Mouse (Mus musculus): ENCODE results near the gene Zswim9.
A peak's percentile ranks its signal among the peaks of the same experiment; 100 is the strongest.
"Not testable (repeated sequence)": the region's sequence is repeated elsewhere in the genome, so short reads cannot be mapped to it uniquely, and the experiment has no call there.

Gene Zswim9

DNA sequence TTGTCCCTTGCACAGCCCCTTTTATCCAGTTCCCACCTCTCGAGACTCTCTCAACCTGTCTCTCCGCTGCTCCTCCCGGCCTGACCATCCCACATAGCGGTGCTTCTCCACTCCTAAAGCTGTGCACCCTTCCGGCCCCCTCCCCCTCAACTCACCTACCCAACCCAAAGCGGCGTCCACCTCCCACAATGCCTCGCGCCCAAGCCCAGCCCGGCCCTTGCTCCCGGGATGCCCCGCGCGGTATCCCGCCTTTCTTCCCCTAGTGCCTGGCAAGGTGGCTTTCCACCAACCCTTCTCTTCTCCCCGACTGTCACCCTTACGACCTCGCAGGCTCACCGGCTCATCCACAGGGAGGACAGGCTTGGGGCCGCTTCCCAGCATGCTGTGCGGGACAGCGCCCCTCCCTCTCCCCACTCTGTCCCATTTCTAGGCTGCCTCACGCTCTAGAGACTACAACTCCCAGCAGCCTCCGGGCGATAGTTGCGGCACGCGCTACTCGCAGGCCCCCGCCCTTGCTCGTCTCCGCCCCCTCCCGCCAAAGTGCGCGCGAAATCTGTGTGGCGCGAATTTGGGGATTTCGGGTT is at the start of gene Zswim9:
Gene Zswim9 (minus strand): TSS at position 414 of the 584 bp plus-strand sequence.
- DNase-seq (ENCODE audit: low read depth, low spot score): peak; percentile 90

DNA sequence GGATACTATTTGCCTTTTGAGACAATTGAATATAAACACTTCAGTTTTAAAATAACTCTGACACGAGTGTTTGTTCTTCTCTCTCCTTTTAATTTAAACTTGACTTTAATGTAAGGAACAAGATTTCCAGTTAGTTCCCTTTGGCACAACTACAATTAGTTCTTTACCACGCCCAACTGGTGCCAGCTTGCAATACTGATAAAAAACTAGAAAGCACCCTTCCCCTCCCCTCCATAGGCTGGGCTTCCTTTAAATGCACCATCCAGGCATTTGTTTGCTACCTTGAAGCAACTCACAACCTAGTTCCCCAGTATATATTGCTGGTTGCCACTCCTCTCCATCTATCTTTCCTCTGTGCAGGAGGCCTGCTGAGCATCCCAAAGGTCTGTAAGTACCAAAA is 45.8 kb upstream of the Zswim9 start, which contains the start of gene Pla2g4c:
Gene Pla2g4c (plus strand): TSS at position 340 of the 400 bp plus-strand sequence.
- DNase-seq (ENCODE audit: low read depth, low spot score): no peak

DNA sequence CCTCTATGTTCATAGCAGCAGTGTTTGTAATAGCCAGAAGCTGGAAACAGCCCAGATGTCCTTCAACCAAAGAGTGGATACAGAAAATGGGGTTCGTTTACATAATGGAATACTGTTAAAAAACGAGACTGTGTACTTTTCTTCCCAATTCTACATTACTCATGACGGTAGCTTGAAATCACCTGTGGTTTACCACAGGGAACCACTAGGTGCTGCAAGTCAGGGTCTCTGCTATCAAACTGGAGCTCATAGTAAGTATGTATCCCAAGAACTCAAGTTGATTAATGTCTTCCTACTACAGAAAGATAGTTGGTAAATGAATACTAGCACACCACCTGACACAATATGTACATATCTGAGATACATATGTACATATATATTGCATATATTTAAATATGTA is 42.9 kb upstream of the Zswim9 start:
- DNase-seq (ENCODE audit: low read depth, low spot score): no peak

DNA sequence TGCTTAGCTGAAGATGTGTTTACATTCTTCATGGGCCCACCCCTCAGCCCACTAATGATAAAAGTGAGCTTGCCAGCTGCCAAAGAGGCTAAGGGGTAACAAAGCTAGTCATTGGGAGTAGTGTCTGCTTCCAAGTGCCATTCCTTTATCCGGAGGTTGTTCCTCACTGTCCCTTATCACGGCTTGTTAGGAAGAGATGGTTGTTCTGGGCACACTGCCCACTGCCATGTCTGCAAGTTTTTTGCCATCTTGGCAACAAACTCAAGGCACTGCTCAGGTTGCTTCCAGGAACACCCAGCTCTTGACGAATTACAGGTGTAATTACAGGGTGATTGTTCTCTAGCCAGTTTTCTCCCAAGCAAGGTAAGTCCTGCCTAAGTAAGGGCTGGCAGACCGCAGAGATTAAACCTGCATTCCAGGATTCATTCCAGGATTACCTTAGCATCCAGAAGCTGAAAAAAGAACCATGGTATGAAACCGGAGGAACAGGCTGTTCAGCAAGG is 35.6 kb upstream of the Zswim9 start:
- DNase-seq (ENCODE audit: low read depth, low spot score): peak; percentile 2

DNA sequence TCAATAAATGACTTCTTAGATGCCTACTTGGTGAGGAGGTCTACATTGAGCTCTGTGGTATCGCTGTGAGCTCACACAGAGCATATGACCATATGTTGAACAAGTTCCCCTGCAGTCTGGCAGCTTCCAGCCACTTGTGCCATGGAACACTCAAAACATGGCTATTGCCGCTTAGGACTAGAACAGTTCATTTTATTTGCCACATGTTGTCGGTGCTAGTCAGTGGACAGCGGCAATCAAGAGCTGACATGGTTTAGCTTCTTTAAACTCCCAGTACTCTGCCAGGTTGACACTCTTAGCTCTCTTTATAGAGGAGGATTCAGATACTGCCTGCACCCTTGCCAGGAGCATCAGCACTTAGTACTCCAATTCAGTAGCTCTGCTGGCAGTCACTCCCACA is 32.9 kb upstream of the Zswim9 start:
- DNase-seq (ENCODE audit: low read depth, low spot score): no peak

DNA sequence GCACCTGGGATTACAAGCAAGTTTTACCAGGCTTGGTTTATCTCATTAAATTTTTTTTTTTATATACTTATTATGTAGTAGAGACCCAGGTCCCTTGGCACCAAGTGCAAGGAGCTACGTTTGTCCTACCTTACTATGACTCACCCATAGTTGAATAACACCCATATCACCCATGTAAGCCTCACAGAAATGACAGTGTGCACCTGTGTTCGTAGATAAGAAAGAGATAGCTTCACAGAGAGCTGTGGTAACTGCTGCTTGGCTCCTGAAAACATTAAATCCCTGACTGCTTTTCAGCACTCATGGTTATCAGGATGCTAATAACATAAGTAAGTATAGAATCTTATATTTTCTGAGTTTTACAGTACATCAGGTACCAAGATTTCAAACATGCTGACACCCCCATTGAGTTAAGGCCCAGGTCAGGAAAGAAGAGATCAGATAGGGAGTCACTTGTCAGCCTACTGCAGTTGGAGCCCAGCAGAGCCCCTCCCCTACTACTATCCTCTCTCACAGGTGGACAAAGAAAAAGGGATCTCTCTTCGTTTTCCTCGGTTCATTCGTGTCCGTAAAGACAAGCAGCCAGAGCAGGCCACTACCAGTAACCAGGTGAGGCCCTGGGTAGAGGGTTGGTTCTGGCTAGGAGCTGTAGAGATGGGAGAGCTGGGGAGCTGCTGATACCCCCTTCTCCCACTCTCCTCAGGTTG is 32.1 kb upstream of the Zswim9 start:
- no peak for DNase-seq (ENCODE audit: low read depth, low spot score)

DNA sequence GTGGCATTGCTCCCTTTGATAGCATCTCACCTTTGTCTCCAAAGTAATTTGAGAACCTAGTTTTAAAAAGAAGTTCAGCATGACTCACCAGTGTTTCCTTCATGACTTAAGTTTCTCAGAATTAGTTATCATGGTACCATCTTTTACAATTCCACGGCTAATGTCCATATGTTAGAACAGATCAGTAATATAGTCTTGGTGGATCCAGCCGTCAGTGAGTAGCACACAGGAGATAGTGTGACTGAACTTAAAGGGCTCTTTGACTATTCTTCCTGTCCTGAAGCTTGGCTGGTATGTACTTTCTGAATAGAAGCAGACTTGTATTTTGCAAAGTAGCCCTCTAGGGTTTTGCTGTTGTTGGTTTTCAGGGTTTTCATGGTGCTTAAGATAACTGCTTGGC is 30.9 kb upstream of the Zswim9 start:
- no peak for DNase-seq (ENCODE audit: low read depth, low spot score)

DNA sequence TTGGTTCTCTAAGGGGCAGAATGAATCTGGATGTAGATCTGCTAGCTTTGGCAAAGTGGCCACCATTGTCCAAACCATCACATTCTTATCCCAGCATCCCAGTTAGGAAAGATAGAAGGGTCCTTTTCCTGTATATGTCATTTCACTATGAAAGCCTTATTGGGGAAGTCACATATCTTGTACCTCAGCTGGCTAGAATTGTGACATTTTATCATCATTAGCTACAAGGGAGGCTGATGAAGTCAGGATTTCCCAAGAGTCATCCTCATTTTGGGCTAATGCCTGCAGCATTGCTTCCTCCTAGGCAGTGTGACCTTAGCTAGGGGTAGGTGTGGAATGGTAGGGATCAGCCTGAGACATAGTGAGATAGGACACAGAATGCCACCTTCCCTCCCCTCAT is 24.9 kb upstream of the Zswim9 start:
- no peak for DNase-seq (ENCODE audit: low read depth, low spot score)

DNA sequence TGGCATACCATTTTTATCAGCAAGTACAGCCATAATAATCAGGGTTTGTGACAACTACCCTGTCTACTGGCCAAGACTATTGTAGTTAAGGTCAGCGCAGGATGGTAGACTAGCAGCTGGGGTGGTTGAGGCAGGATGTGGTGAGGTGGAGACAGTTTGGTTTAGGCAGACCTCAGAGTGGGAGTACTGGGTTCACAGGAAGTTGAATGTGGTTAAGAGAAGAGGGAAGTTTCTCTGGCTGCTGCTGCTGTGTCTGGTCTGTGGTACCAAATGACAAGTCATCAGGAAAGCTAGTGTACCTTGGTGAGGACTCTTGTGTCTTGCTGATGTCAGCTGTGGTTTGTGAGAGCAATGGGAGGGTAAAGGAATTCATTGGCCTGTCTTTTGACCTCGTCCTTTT is 24.3 kb upstream of the Zswim9 start:
- no peak for DNase-seq (ENCODE audit: low read depth, low spot score)

DNA sequence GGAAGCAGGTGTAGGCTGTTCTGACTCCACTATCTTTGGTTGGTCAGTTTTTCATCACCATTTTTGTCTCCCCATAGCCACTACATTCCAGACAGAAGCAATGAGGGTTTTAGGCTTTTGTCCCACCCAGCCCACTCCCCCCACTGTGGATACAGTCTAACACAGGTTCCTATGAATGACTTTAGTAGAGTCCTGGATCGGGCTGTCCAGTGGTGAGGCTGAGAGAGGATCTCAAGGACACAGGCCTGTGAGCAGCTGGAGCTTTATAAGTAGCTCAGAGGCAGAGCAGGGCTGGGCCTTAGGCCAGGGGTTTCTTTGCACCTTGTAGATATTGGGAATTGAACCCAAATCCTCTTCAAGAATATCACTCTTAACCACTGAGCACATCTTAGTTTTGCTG is 23.1 kb upstream of the Zswim9 start:
- DNase-seq (ENCODE audit: low read depth, low spot score): no peak

DNA sequence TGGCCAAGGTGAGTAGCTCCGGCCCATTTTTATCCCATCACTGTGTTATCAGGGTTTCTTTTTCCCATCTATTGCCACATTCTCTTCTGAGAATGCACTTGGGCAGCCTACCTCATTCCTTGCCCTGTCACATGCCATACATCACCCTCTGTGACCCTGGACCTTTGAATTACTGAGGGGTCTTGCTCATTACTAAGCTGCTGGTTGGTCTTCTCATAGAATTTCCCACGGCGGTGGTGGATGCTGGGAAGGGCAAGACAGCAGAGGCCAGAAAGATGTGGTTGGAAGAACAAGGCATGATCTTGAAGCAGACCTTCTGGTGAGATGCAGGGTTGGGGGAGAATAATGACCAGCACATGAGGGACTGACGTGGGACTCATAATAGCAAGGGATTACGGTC is 20.3 kb upstream of the Zswim9 start:
- no peak for DNase-seq (ENCODE audit: low read depth, low spot score)

DNA sequence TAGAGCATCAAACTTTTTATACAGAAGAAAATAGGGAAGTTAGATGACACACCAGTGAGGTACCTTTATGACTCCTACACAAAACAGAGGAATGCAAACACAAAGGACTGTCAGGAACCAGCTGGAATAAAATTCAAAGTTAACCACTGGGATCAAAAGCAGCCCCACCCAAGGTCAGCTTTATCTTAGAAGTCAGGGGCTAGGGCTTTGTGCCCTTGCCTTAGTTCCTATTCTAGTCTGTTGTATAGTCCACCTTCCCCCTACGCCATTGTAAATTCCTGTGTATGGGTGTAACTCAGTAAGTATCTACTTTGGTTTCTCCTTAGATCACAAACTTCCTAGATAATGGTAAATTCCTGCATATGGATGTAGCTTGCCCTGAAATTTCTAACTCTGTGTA is 19.1 kb upstream of the Zswim9 start:
- DNase-seq (ENCODE audit: low read depth, low spot score): no peak

DNA sequence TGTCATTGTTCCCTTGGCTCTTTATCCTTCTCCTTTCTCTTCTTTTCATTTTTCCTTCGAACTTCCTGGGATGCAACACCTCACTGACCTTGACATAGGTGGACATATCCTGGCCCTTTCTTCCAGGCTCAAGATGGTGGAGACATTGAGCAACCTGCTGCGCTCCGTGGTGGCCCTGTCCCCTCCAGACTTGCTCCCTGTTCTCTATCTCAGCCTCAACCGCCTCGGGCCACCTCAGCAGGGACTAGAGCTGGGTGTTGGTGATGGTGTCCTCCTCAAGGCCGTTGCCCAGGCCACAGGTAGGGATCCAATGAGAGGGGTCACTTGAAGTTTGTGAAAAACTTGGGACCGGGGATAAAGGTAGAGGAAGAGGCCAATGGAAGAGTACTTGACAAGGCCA is 16.7 kb upstream of the Zswim9 start:
- no peak for DNase-seq (ENCODE audit: low read depth, low spot score)

DNA sequence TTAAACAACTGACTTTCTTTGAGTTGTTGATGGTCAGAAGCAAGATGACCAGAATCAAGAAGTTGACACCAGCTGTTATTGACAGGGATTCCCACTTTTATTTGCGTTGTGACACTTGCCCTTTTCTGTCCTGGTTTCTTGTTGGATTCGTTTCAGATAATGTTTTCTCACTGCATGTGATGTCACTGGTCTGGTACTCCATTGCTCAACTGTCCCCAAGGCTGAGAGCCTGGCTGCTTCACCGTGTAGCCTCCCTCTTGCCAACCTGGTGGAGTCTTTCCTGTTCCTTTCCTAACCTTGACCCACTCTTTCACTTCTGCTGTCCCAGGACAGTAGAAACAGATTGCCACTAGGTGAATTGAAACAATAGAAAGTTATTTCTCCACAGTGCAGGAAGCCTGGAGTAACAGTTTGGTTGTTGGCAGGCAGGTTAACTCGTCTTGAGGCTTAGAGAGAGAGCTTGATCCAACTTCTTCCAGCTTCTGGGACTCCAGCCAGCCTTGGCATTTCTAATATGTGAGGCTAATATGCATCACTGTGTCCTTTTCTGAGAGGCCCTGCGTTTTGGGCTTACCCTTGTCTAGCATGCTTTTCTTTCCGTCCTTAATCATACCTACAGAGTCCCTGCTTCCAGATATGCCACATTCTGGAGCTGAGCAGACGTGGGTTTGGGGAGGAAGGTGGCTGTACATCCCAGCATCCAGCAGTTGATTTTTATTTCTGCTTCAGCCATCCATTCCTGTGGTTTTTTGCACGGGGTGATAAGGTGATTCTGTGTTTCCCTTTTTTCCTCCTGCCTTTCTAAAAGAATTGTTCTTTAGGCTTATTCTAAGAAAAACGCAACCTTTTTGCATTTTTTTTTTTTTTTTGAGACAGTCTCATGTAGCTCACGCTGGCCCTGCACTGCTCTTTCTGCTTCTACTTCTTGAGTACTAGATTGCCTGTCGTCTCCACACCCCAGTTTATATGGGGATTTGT is 15.6 kb upstream of the Zswim9 start:
- no peak for DNase-seq (ENCODE audit: low read depth, low spot score)

DNA sequence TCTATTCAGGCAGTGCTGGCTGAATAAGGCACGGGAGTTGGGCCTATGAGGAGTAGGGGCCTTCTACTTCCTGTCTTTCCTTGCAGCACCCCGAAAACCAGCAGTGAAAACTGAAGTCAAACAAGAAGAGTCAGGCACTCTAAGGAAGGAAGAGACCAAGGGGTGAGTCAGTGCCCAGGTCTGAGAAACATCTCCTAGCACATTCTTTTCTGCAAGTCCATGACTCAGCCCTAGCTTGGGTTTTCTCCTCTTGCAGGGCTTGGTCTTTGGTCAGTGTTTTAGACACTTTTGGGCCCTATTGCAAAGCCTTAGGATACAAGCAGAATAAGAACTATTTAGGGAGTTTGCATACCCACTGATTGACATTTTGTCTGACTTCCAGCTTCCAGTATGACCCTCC is 12.8 kb upstream of the Zswim9 start:
- DNase-seq (ENCODE audit: low read depth, low spot score): no peak

DNA sequence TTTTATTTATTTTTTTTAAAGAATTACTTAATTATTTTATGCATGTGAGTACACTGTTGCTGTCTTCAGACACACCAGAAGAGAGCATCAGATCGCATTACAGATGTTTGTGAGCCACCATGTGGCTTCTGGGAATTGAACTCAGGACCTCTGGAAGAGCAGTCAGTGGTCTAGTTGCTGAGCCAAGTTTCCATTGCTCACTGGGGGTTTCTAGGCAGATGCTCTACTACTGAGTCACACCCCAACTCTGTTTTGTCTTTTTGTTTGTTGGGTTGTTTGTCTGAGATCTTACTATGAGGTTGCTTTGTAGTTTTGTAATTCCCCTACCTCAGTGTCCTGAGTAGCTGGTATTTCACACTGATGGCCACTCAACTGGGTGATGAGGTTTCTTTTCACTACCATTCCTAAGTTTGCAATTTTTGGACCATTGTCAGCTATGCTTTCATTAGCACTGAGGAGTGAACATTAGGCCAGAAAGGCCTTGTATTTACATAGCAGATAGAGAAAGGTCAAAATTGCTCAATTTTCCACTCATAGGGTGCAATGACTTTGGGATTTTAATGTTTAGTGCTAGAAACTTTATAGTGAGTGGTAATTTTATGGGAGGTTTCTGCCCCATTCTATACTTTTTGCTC is 11.6 kb upstream of the Zswim9 start:
- DNase-seq (ENCODE audit: low read depth, low spot score): no peak

DNA sequence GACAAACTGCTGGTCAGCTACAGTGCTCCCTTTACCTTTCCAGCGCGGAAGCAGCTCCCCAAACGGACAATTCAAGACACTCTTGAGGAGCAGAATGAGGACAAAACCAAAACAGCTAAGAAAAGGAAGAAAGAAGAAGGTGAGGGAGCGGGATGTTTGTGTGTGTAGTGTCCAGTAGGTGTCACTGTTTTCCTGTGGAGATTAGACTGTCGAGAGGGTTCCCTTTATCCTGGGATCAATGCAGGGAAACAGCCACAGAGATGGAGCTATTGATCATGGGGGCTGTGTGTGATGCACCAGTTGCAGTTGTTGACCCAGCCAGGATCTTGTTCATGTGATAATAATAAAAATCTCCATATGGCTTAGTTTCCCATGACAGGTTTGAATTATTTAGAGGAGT is 10.1 kb upstream of the Zswim9 start:
- DNase-seq (ENCODE audit: low read depth, low spot score): no peak

DNA sequence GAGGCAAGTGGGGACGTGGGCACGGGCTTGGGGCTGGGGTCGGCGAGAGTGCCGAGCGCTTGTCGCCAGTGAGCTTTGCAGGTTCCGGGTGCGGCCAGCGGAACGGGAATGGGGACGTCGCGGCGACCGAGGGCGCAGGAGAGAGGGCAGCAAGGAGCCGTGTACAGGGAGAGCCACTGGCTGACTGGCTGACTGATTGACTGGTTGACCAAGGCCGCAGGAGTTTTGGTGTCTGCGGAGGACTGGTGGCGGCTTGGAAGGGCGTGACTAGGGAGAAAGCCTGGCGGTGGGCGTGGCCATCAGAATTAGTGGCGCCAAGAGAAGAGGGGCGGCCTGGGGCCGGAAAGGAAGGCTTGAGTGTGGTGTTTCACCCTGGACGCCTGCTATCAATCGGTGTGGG is 436 bp upstream of the Zswim9 start:
- DNase-seq (ENCODE audit: low read depth, low spot score): not testable (repeated sequence)

DNA sequence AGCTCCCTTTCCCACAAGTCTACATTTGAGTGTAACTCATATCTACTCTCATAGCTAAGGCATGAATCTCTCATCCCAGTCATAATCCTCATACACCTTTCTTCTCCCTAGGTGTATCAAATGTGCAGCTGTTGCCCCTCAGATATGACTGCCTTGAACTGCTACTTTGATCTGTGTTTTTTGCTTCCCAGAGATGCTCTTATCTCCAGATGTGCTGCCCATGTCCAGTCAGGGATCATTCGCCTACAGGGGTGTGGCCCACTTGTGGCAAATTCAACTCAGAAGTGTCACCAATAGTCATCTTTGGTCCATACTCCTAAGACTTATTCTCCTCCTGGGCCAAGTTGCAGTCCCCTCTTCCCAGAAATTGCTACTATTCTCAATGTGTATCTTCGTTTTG is 688 bp downstream of the Zswim9 start:
- DNase-seq (ENCODE audit: low read depth, low spot score): no peak

DNA sequence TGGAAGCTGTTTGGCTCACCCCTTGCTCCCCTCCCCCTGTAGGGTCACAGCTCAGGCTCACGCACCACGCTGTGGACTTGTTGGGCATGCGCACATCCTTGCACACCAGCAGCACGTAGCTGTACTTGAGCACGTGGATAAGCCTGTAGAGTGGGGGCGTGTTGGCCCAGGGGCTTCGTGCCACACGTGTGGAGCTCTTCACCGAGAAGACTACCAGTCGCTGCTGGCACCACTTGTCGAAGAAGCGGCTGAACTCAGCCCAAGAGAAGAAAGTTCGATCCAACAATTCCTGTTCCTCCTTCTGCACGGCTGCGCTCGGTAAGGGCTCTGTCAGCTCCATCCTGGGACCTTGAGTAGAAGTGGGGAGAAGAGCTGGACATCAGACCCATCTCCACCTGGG is 1.4 kb downstream of the Zswim9 start, which contains the start of gene Lig1:
Gene Lig1 (plus strand): TSS at position 203 of the 400 bp plus-strand sequence.
- DNase-seq (ENCODE audit: low read depth, low spot score): no peak

DNA sequence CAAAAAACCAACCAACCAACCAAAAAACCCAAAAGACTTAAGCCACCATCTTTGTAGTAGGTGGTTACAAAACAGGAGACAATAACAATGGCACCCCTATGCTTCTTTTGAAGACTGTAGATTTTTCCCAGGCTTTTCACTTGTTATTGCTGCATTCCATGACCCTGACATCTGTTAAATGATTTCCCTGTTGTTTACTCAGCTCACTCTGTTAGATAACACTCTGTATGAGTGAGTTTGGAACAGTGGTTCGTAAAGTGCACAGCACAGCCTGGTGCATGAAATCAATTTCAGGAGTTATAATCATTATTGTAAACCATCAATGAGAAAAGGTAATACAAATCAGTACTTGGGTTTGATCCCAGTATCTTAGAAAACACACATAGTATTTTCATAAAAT is 6.8 kb downstream of the Zswim9 start:
- DNase-seq (ENCODE audit: low read depth, low spot score): no peak

DNA sequence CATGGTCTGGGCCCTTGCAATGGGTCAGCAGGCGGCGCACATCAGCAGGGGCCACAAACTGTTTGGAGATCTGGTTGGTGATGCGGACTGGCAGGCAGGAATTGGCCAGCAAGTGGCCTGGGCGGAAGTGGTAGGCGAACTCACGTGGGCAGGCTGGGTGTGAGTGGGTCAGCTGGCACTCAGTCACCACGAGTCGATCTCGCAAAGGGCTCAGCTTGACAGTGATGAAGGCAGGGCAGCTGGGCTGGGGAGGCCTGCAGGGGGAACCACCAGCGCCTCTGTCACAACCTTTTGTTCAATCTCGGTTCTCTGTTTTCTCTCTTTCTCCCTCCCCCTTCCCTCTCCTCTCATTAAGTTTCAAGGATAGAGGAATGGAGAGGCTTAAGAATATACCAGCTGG is 9.1 kb downstream of the Zswim9 start:
- no peak for DNase-seq (ENCODE audit: low read depth, low spot score)
